Mouse (Mus musculus) spleen, postnatal 14 days (tissue): ENCODE measurements around the gene Olfr672.
"Not testable (repeated sequence)": the region's sequence is repeated elsewhere in the genome, so short reads cannot be mapped to it uniquely, and the experiment has no call there.

Source experiments
- DNase-seq, 2 experiments: peaks; one replicate each; pipeline ENCODE4 v3.0.0; 2021 to 2022; ENCODE audit warnings: low spot score in 2 of 2

The Olfr672 gene

GRCm38 (mm10) chr7:105001929-105002328 lies at the start of gene Olfr672:
TSS of gene Olfr672 (minus strand) at chr7:105002029.
- DNase-seq, result no peak

GRCm38 (mm10) chr7:105033836-105034235 lies 32.0 kb upstream of the Olfr672 start:
- not testable (repeated sequence) for DNase-seq

GRCm38 (mm10) chr7:105032398-105032797 lies 30.6 kb upstream of the Olfr672 start, which contains the start of gene Olfr676:
TSS of gene Olfr676 (plus strand) at chr7:105032698.
- no peak for DNase-seq

GRCm38 (mm10) chr7:105028360-105028759 lies 26.5 kb upstream of the Olfr672 start, which contains the start of gene Olfr675:
TSS of gene Olfr675 (minus strand) at chr7:105028460.
- no peak for DNase-seq

GRCm38 (mm10) chr7:105022530-105022929 lies 20.7 kb upstream of the Olfr672 start:
- no peak for DNase-seq

GRCm38 (mm10) chr7:104979026-104979425 lies 22.8 kb downstream of the Olfr672 start, which contains the start of gene Olfr671:
TSS of gene Olfr671 (minus strand) at chr7:104979126.
- no peak for DNase-seq

- DNase-seq, result not testable (repeated sequence)
Observed at GRCm38 (mm10) chr7:104972507-104972906, 29.3 kb downstream of the Olfr672 start.

- DNase-seq, result no peak
Observed at GRCm38 (mm10) chr7:104962520-104962919, 39.3 kb downstream of the Olfr672 start, which contains the start of gene Olfr670. TSS of gene Olfr670 (minus strand) at chr7:104962620.

- DNase-seq, result not testable (repeated sequence)
Observed at GRCm38 (mm10) chr7:104950234-104950633, 51.6 kb downstream of the Olfr672 start.
